Mouse (Mus musculus) heart, adult 2 months (tissue): ENCODE data around the gene Slc25a36. TPM values are rescaled to one million over a fixed set of nuclear protein-coding genes. Genes with fewer than 3 reads are reported as not detected.
A peak's percentile ranks its signal among the peaks of the same experiment; 100 is the strongest.

Experiments used
- DNase-seq, 2 experiments: peaks; one replicate each; pipeline ENCODE4 v3.0.0; 2021
- H3K27ac ChIP-seq: fragments of 200-600 bp; 2 replicates; pipeline ENCODE4 v1.8.1; 2022
- H3K27me3 ChIP-seq: fragments of 200-500 bp; 2 replicates; pipeline ENCODE4 v1.6.1; 2012; ENCODE audit warnings: mild to moderate bottlenecking, low read length, inconsistent platforms, mixed read lengths; ENCODE audit not compliant: control insufficient read depth, insufficient read depth
- H3K36me3 ChIP-seq: fragments of 200-500 bp; 2 replicates; pipeline ENCODE4 v1.6.1; 2012; ENCODE audit warnings: low read length, inconsistent platforms; ENCODE audit not compliant: control insufficient read depth, insufficient read depth
- H3K4me1 ChIP-seq: fragments of 200-500 bp; 2 replicates; pipeline ENCODE4 v1.6.1; 2011; ENCODE audit warnings: low read length; ENCODE audit not compliant: control insufficient read depth, insufficient read depth
- H3K4me3 ChIP-seq: fragments of 200-600 bp; 2 replicates; pipeline ENCODE4 v1.8.1; 2022
- H3K79me2 ChIP-seq: fragments of 200-500 bp; replicated peaks from 2 replicates; pipeline ENCODE4 v1.6.1; 2012; ENCODE audit warnings: mild to moderate bottlenecking, inconsistent platforms, low read length, moderate library complexity, mixed read lengths; ENCODE audit not compliant: control insufficient read depth, insufficient read depth
- H3K9ac ChIP-seq: fragments of 200-500 bp; 2 replicates; pipeline ENCODE4 v1.6.1; 2012; ENCODE audit warnings: low read depth, mild to moderate bottlenecking, control low read depth, inconsistent platforms, low read length, mixed read lengths
- CTCF ChIP-seq: fragments of 200-600 bp; IDR thresholded peaks from 2 replicates; pipeline ENCODE4 v1.8.1; 2022; ENCODE audit warnings: antibody characterized with exemption, mild to moderate bottlenecking, moderate library complexity
- EP300 ChIP-seq: fragments of 200-500 bp; IDR thresholded peaks from 2 replicates; pipeline ENCODE4 v1.6.1; 2011; ENCODE audit warnings: low read depth, low read length, control low read depth; ENCODE audit not compliant: insufficient read depth
- POLR2A ChIP-seq: fragments of 200-500 bp; IDR thresholded peaks from 2 replicates; pipeline ENCODE4 v1.6.1; 2011; ENCODE audit warnings: mild to moderate bottlenecking, low read depth, low read length, control low read depth; ENCODE audit not compliant: insufficient read depth
- WGBS: fragments of 180-500 bp; shearing (Covaris S2); methylation state at CpG from one replicate; pipeline ENCODE4 v1.1.7; 2018; 5-methylcytosine and 5-hydroxymethylcytosine counted together
- intact Hi-C: fragments of 180-260 bp; cut with DNase I; formaldehyde crosslinking; loops from one replicate; pipeline ENCODE4 v1.15.1; 2025
- polyA plus RNA-seq: library from polyadenylated mRNA; depleted of rRNA; stranded (reverse); fragments of >200 nt; gene quantifications from 2 replicates; pipeline ENCODE4 v1.2.3, GENCODE M21; 2012
- total RNA-seq, 2 experiments: library from RNA; stranded (reverse); gene quantifications; 2 replicates each; pipeline ENCODE4 v1.2.3; 2021

Gene Slc25a36
- total and polyA plus RNA-seq, 3 experiments: 14.1 to 35.1 (median 34.7) TPM

DNA sequence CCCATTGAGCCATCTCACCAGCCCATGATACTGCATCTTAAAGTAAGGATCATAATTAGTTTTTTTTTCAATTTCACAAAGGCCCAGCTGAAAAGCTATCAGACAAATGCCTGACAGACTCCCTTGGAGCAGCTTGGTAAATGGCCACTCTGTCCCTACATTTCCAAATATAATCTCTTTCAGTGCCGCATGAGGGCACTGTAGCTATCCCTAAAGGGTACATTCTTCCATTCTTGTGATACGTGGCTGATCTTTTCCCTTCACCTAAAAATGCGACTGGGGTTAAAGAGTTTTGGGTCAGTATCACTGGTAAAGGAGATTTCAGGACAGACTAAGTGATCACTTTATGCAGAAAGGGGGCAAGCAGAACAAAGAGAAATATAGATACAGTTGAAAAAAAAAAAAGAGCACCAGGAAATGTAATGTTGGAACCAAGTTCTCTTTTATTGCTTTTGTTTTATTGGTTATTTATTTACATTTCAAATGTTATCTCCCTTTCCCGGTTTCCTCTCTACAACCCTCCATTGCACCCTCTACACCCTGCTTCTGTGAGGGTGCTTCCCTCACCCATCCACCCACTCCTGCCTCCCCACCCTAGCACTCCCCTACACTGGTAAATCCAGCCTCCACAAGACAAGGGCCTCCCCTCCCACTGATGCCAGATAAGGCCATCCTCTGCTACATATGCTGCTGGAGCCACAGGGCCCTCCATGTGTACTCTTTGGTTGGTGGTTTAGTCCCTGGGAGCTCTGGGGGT lies 29.7 kb downstream of the Slc25a36 start:
- 66% methylated on average over 4 of the region's 4 CpGs for WGBS
- Histone ChIP-seq H3K4me3 (no peak overlapping the region), H3K27me3 (no peaks in the 10 kb centered on the region), H3K9ac (no peak overlapping the region), H3K27ac (no peak overlapping the region), H3K36me3 (peaks cover 6% of the 10 kb centered on the region), H3K79me2 (no peaks in the 10 kb centered on the region), H3K4me1 (no peaks in the 10 kb centered on the region)
- no peak for TF ChIP-seq EP300
- no peak for TF ChIP-seq POLR2A
- peak; percentile 57 for TF ChIP-seq CTCF
- intact Hi-C loops: loop anchor here (1.0 to 5.0 kb wide), 2 partner anchors 81 to 241 kb away; no protein-coding TSS in a partner anchor
- no peak for DNase-seq

DNA sequence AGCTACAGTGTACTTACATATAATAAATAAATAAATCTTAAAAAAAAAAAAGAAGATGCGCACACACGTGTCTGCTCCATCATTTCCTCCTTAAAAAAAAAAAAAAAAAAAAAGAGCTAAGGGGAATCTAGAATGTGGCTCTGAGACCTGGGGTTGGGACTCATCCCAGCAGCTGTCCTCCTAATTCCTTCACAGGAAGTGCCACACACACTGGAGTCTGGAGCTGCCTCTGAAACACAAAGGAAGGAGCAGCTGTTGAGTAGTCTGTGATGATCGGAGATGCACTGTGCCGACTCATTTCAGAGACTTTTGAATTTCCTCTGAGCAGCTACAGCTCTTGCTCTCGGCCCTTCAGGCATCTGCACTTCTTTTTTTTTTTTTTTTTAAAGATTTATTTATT lies 41.0 kb downstream of the Slc25a36 start:
- no peaks in the 10 kb centered on the region for H3K79me2 ChIP-seq
- no peaks in the 10 kb centered on the region for H3K27me3 ChIP-seq
- no peak overlapping the region for H3K4me3 ChIP-seq
- no peak overlapping the region for H3K9ac ChIP-seq
- no peak for TF ChIP-seq CTCF
- TF ChIP-seq POLR2A: no peak
- no peak for TF ChIP-seq EP300
- H3K27ac ChIP-seq: no peak overlapping the region
- H3K36me3 ChIP-seq: no peaks in the 10 kb centered on the region
- intact Hi-C loops: loop anchor here (5.0 kb wide), 1 partner anchor 53 kb away; the partner anchor contains the start of gene Spsb4
- WGBS: 71% methylated on average over 5 of the region's 5 CpGs
- no peak for DNase-seq
- H3K4me1 ChIP-seq: no peaks in the 10 kb centered on the region; the same call in 1 of the 2 replicates

DNA sequence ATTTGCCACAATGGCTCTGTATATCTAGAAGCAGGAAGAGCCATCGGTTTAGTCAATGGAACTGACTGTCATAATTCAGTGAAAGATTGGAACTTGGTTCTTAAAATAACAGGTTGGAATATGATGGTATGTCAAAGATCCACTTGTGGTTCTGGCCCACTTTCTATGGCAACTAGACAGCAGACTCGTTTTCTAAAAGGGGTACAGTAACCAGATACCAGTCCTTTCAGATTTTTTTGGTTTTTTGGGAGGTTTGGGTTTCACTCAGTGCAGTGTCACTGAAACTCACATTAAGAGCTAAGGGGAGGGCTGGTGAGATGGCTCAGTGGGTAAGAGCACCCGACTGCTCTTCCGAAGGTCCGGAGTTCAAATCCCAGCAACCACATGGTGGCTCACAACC lies 41.5 kb downstream of the Slc25a36 start:
- no peaks in the 10 kb centered on the region for H3K27me3 ChIP-seq
- intact Hi-C loops: loop anchor here (5.0 kb wide), 1 partner anchor 52 kb away; the partner anchor contains the start of gene Spsb4
- H3K4me3 ChIP-seq: no peak overlapping the region
- TF ChIP-seq POLR2A (no peak), EP300 (no peak), CTCF (no peak)
- H3K36me3 ChIP-seq: no peaks in the 10 kb centered on the region
- no peaks in the 10 kb centered on the region for H3K79me2 ChIP-seq
- no peak for DNase-seq
- H3K4me1 ChIP-seq: no peaks in the 10 kb centered on the region; the same call in 1 of the 2 replicates
- no peak overlapping the region for H3K27ac ChIP-seq
- 93% methylated on average over 5 of the region's 5 CpGs for WGBS
- H3K9ac ChIP-seq: no peak overlapping the region

DNA sequence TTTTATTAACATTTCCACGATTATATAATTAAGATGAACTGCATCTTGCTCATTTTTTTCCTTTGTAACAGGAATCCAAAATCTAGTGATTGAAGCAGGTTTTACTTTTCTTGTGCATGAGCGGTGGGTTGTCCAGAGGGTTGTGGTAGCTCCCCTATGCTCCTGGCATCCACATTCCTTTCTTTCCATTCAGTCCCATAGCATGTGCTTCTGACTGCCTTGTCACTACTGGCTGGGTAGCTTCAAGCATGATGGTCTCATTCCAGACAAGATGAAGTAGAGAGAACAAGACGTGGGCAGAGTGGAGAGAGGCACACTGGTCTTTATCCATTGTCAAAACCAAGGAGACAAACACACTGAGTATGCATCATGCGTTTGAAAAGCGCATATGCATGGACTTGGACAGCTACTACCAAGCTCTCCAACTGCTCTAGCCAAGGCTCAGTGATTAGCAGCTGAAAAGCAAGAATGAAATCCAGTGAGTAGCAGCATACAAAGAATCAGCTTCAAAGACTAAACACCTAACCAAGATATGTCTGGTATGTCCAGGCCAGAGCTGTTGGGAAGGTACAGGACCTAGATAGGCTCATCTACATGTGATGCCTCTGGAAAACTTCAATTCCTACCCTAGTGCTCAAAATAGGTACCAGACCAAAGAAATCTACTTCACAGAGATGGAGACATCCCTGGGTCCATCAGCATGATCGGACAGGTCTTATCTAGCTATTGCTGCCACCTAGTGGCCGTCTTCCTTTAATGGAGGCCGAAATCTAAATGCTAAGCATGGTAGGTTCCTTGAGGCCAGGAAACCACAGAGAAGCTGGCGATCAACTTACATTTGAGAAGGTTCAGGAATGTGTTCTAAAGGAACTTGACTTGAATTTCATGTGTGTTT lies 42.5 kb downstream of the Slc25a36 start:
- WGBS: 54% methylated on average over 9 of the region's 9 CpGs
- no peaks in the 10 kb centered on the region for H3K79me2 ChIP-seq
- DNase-seq: peak; percentile 67
- no peaks in the 10 kb centered on the region for H3K36me3 ChIP-seq
- H3K27me3 ChIP-seq: no peaks in the 10 kb centered on the region
- no peak overlapping the region for H3K9ac ChIP-seq
- no peaks in the 10 kb centered on the region; the same call in 1 of the 2 replicates for H3K4me1 ChIP-seq
- intact Hi-C loops: loop anchor here (1.0 to 5.0 kb wide), 3 partner anchors 51 to 152 kb away; partner anchors contain the start of gene Spsb4
- H3K27ac ChIP-seq: no peak overlapping the region
- TF ChIP-seq EP300: no peak
- peak; percentile 88 for TF ChIP-seq CTCF
- H3K4me3 ChIP-seq: no peak overlapping the region

DNA sequence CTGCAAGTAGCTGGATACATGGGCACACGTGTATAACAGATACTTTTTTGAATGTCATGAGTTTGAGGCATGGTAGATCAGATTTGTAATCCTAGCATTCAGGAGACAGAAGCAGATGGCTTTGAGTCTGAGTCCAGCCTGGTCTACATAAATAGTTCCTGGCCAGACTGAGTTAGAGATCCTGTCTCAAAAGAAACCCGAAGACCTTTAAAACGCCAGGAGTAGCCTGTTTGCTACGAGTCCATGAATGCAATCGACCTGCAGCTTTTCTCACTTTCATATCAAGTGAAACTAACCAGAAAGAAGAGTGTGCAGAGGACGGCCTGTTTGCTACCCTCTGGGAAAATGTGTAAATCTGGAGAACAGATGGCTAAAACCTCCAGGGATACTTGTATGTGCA lies 43.2 kb downstream of the Slc25a36 start:
- Histone ChIP-seq H3K9ac (no peak overlapping the region), H3K79me2 (no peaks in the 10 kb centered on the region), H3K4me1 (no peaks in the 10 kb centered on the region; the same call in 1 of the 2 replicates), H3K27me3 (no peaks in the 10 kb centered on the region), H3K27ac (no peak overlapping the region), H3K36me3 (no peaks in the 10 kb centered on the region), H3K4me3 (no peak overlapping the region)
- DNase-seq: no peak
- WGBS: 93% methylated on average over 6 of the region's 6 CpGs
- intact Hi-C loops: loop anchor here (1.0 to 5.0 kb wide), 3 partner anchors 50 to 151 kb away; partner anchors contain the start of gene Spsb4
- TF ChIP-seq POLR2A: no peak
- TF ChIP-seq EP300: no peak
- no peak for TF ChIP-seq CTCF
